Mouse (Mus musculus) hindbrain, postnatal 0 days (tissue): ENCODE data around the gene A730049H05Rik. TPM values are rescaled to one million over a fixed set of nuclear protein-coding genes. Genes with fewer than 3 reads are reported as not detected.

Source experiments
- ATAC-seq: fragments of 200-750 bp; cut with Nextera tagmentation; 2 replicates; pipeline ENCODE4 v1.8.0; 2017; ENCODE audit warnings: mild to moderate bottlenecking, moderate TSS enrichment, moderate library complexity
- DNase-seq: peaks from one replicate; pipeline ENCODE4 v3.0.0-alpha.2; 2015; ENCODE audit warnings: low spot score
- H3K27ac ChIP-seq: fragments of 300-500 bp; sonication (generic); 2 replicates; pipeline ENCODE4 v1.5.1; 2014; ENCODE audit warnings: mild to moderate bottlenecking
- H3K27me3 ChIP-seq: fragments of 300-500 bp; sonication (generic); 2 replicates; pipeline ENCODE4 v1.6.1; 2014; ENCODE audit warnings: low read length, mixed read lengths; ENCODE audit not compliant: insufficient read depth
- H3K36me3 ChIP-seq: fragments of 300-500 bp; sonication (generic); 2 replicates; pipeline ENCODE4 v1.6.1; 2014; ENCODE audit warnings: low read length, mixed read lengths; ENCODE audit not compliant: insufficient read depth
- H3K4me1 ChIP-seq: fragments of 300-500 bp; sonication (generic); 2 replicates; pipeline ENCODE4 v1.6.1; 2014; ENCODE audit warnings: antibody characterized with exemption, low read length, mixed read lengths; ENCODE audit not compliant: insufficient read depth
- H3K4me2 ChIP-seq: fragments of 300-500 bp; sonication (generic); 2 replicates; pipeline ENCODE4 v1.6.1; 2014; ENCODE audit warnings: low read depth, mild to moderate bottlenecking, low read length, moderate library complexity, mixed read lengths
- H3K4me3 ChIP-seq: fragments of 300-500 bp; sonication (generic); 2 replicates; pipeline ENCODE4 v1.5.1; 2014; ENCODE audit warnings: low read length
- H3K9ac ChIP-seq: fragments of 300-500 bp; sonication (generic); replicated peaks from 2 replicates; pipeline ENCODE4 v1.6.1; 2014; ENCODE audit warnings: mild to moderate bottlenecking, low read length, moderate library complexity, mixed read lengths
- H3K9me3 ChIP-seq: fragments of 300-500 bp; sonication (generic); 2 replicates; pipeline ENCODE4 v1.6.1; 2016; ENCODE audit warnings: low read length, mixed read lengths
- CTCF ChIP-seq: IDR thresholded peaks from 2 replicates; pipeline ENCODE4 v1.5.1; 2016; ENCODE audit warnings: antibody characterized with exemption, control low read depth, low read depth
- WGBS: fragments of 180-500 bp; shearing (Covaris S2); extraction: QIAGEN DNeasy Blood & Tissue Kit; methylation state at CpG from one replicate; pipeline ENCODE4 v1.1.7; 2014; 5-methylcytosine and 5-hydroxymethylcytosine counted together
- polyA plus RNA-seq: library from polyadenylated mRNA; unstranded; fragments of >200 nt; fragmentation: Nextera tagmentation; extraction: Ambion mirVana; gene quantifications from 2 replicates; pipeline ENCODE4 v1.2.1, GENCODE M21; 2015
- total RNA-seq: library from RNA; depleted of rRNA; stranded (reverse); fragments of >200 nt; gene quantifications from 2 replicates; pipeline ENCODE4 v1.2.3, GENCODE M21; 2014

A730049H05Rik gene
- total and polyA plus RNA-seq, 2 experiments from 2014 or later, result 0.68 to 1.2 TPM

DNA sequence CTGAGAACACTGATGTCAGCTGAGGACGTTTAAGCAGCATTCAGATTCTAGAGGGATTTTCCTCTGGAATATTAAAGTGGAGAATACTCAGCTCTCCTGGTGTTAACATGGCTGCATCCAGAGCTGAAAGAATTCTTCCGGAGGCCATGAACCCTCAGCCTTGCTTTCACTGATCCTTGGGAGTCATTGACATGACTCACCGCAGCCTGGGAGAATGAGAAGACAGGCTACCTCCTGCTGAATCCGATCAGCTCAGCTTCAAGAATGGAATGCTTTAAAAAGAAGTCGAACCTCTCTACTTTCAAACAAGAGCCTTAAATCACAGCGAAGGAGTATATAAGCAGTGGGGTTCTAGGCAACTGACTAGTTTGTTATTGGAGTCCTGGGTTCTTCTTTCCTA, 5.7 kb downstream of the A730049H05Rik start:
- Histone ChIP-seq H3K27ac (no peak overlapping the region), H3K36me3 (no peaks in the 10 kb centered on the region), H3K4me1 (no peaks in the 10 kb centered on the region), H3K4me2 (no peak overlapping the region), H3K27me3 (no peaks in the 10 kb centered on the region), H3K9ac (no peak overlapping the region), H3K9me3 (no peaks in the 10 kb centered on the region), H3K4me3 (no peak overlapping the region)
- 26% methylated on average over 6 of the region's 6 CpGs for WGBS
- TF ChIP-seq CTCF, result no peak
- DNase-seq (no peak), ATAC-seq (no peak)

DNA sequence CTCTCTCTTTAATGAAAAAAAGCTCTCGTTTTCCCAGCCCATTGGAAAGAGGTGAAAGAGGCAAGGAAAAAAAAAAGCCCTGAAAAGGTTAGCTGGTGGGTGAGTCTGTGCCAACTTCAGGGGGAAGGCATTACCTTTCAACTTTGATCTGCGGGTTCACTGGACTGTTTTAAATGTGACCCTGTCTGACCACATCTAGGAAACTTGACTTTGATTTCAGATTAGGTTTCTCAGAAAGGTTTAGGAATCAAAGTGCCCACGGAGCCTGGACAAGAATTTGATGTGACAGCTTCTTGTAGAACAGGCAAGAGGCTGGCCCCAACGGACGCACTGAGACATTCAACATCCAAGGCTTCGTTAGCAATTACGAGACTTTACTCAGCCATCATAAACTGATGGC, 7.7 kb downstream of the A730049H05Rik start:
- H3K27ac ChIP-seq, result no peak overlapping the region
- no peak for ATAC-seq
- no peaks in the 10 kb centered on the region for H3K27me3 ChIP-seq
- H3K9ac ChIP-seq, result no peak overlapping the region
- no peaks in the 10 kb centered on the region for H3K9me3 ChIP-seq
- H3K36me3 ChIP-seq, result no peaks in the 10 kb centered on the region
- H3K4me2 ChIP-seq, result no peak overlapping the region
- WGBS, result 61% methylated on average over 7 of the region's 7 CpGs
- no peak overlapping the region for H3K4me3 ChIP-seq
- DNase-seq, result no peak
- TF ChIP-seq CTCF, result no peak
- H3K4me1 ChIP-seq, result no peaks in the 10 kb centered on the region

DNA sequence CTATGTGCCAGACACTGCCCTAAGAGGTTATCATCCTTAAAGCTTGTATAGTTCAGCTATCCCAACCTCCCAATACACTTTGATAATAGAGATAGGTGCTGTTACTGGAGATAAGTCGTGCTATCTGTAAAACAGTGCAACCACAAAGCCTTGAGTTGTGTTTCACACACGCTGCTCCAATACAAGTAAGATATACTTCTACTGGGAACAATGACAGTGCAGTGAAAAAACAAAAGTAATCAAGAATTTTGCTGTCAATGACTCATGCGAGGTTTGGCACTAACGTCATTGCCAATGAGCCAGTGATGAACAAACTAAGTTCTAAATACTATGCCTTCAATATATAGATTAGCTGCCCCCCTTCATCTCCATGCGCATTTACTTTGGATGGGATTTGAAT, 10.3 kb downstream of the A730049H05Rik start:
- H3K27ac ChIP-seq, result no peak overlapping the region
- no peak for TF ChIP-seq CTCF
- DNase-seq (no peak), ATAC-seq (no peak)
- no peak overlapping the region for H3K9ac ChIP-seq
- H3K4me3 ChIP-seq, result no peak overlapping the region
- H3K36me3 ChIP-seq, result no peaks in the 10 kb centered on the region
- H3K4me2 ChIP-seq, result no peak overlapping the region
- WGBS, result 87% methylated on average over 5 of the region's 5 CpGs
- H3K9me3 ChIP-seq, result no peaks in the 10 kb centered on the region
- no peaks in the 10 kb centered on the region for H3K27me3 ChIP-seq
- no peaks in the 10 kb centered on the region for H3K4me1 ChIP-seq

GRCm38 (mm10) chr6:92827360-92827759, 11.1 kb downstream of the A730049H05Rik start:
- no peaks in the 10 kb centered on the region for H3K36me3 ChIP-seq
- no peak for DNase-seq
- no peak overlapping the region for H3K9ac ChIP-seq
- ATAC-seq, result no peak
- no peaks in the 10 kb centered on the region for H3K4me1 ChIP-seq
- no peaks in the 10 kb centered on the region for H3K9me3 ChIP-seq
- no peak overlapping the region for H3K27ac ChIP-seq
- TF ChIP-seq CTCF, result no peak
- 48% methylated on average over 5 of the region's 5 CpGs for WGBS
- H3K4me3 ChIP-seq, result no peak overlapping the region
- H3K4me2 ChIP-seq, result no peak overlapping the region
- H3K27me3 ChIP-seq, result no peaks in the 10 kb centered on the region

DNA sequence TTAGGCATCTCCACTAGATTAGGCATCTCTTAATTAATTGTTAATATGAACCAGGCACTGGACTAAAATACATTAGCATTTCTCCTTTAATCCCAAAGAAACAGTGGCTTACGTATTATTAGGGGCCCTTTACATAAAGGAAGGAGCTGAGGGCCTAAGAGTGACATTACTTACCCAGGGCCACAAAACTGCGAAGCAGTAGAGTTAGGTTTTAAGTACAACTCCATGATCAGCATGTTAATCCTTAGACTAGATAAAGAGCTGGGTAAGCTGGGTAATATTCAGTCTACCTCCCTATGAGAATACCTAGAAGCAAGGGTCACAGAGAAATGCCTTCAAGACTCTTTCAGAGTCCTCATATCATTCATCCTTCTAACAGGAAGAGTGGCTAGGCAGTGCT, 12.9 kb downstream of the A730049H05Rik start:
- no peaks in the 10 kb centered on the region for H3K4me1 ChIP-seq
- TF ChIP-seq CTCF, result no peak
- H3K27ac ChIP-seq, result no peak overlapping the region
- no peak overlapping the region for H3K4me3 ChIP-seq
- no peak overlapping the region for H3K9ac ChIP-seq
- H3K4me2 ChIP-seq, result no peak overlapping the region
- H3K27me3 ChIP-seq, result no peaks in the 10 kb centered on the region
- WGBS, result 91% methylated on average over 2 of the region's 2 CpGs
- no peaks in the 10 kb centered on the region for H3K9me3 ChIP-seq
- ATAC-seq (no peak), DNase-seq (no peak)
- H3K36me3 ChIP-seq, result no peaks in the 10 kb centered on the region

DNA sequence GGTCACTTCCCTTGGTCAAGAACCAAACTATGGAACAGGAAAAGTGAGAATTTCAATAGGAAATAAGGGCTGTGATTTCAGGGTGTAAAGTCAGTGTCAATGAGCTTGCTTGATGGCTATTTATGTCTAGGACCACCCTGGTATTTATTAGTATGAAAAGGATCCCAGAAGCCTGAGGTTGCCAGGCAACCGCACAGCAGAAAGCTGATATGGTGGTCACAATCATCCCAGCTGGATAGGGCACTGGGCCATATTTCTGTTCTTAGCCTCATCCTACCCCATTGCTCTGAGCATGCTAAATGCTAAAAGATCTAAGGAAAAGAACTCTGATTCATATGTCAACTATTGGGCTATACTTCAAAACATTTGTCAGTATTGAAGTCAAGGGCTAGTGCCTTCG, 14.8 kb downstream of the A730049H05Rik start:
- Histone ChIP-seq H3K27me3 (no peaks in the 10 kb centered on the region), H3K4me2 (no peak overlapping the region), H3K36me3 (no peaks in the 10 kb centered on the region), H3K9me3 (no peaks in the 10 kb centered on the region), H3K27ac (no peak overlapping the region), H3K4me3 (no peak overlapping the region), H3K4me1 (no peaks in the 10 kb centered on the region), H3K9ac (no peak overlapping the region)
- WGBS, result 64% methylated on average over 2 of the region's 2 CpGs
- TF ChIP-seq CTCF, result no peak
- ATAC-seq (peak; percentile 61; the same call in 1 of the 2 replicates), DNase-seq (peak; percentile 45)

- WGBS, result 42% methylated on average over 2 of the region's 2 CpGs
Observed at GRCm38 (mm10) chr6:92842000-92842399, 25.7 kb downstream of the A730049H05Rik start.

More at GRCm38 (mm10) chr6:92842000-92842399, 25.7 kb downstream of the A730049H05Rik start:
- Histone ChIP-seq H3K27me3 (no peaks in the 10 kb centered on the region), H3K4me2 (no peak overlapping the region), H3K4me1 (no peaks in the 10 kb centered on the region), H3K9ac (no peak overlapping the region), H3K27ac (no peak overlapping the region), H3K4me3 (no peak overlapping the region), H3K9me3 (no peaks in the 10 kb centered on the region), H3K36me3 (no peaks in the 10 kb centered on the region)
- ATAC-seq, result no peak
- TF ChIP-seq CTCF, result no peak
- DNase-seq, result no peak
